Mouse (Mus musculus) CD4-positive naive resting alpha-beta T cell, adult 76 days (primary cell): Measurements from ENCODE around the gene Gm49391. TPM values are rescaled to one million over a fixed set of nuclear protein-coding genes. Genes with fewer than 3 reads are reported as not detected.

Source experiments
- total RNA-seq: library from RNA; stranded (reverse); gene quantifications from one replicate; pipeline ENCODE4 v1.2.4, GENCODE M21; 2023

The Gm49391 gene
- total RNA-seq = not detected

GRCm38 (mm10) chr13:60936500-60936901 lies at the start of gene Gm49391, which contains the start of gene Ctla2a:
Gene Gm49391 (minus strand): TSS chr13:60936571.
Gene Ctla2a (minus strand): TSS chr13:60936625.

GRCm38 (mm10) chr13:60941884-60942283 lies 5.5 kb upstream of the Gm49391 start, which contains the start of gene Tpbpa:
Gene Tpbpa (minus strand): TSS chr13:60941984.

GRCm38 (mm10) chr13:60935490-60935889 lies 881 bp downstream of the Gm49391 start, which contains the start of gene Gm49393:
Gene Gm49393 (minus strand): TSS chr13:60935590.

GRCm38 (mm10) chr13:60904780-60905179 lies 31.6 kb downstream of the Gm49391 start, which contains the start of gene Tpbpb:
Gene Tpbpb (minus strand): TSS chr13:60904880.

GRCm38 (mm10) chr13:60897328-60897727 lies 39.0 kb downstream of the Gm49391 start, which contains the start of gene Ctla2b:
Gene Ctla2b (minus strand): TSS chr13:60897447.

GRCm38 (mm10) chr13:60896794-60897193 lies 39.6 kb downstream of the Gm49391 start, which contains the start of gene Gm49392:
Gene Gm49392 (minus strand): TSS chr13:60896894.

GRCm38 (mm10) chr13:60864281-60864680 lies 72.1 kb downstream of the Gm49391 start, which contains the start of gene 4930486L24Rik:
Gene 4930486L24Rik (minus strand): TSS chr13:60864475.

Other genes starting within 250 kb of the Gm49391 start
- gene BC051665, start 150.2 kb downstream of the Gm49391 start, total RNA-seq = not detected
- not detected for gene Ctsll3, start 133.7 kb downstream of the Gm49391 start, total RNA-seq
- 8.4 TPM for gene 4930486L24Rik, start 72.1 kb downstream of the Gm49391 start, total RNA-seq
- 1.00 TPM for gene Gm49392, start 39.7 kb downstream of the Gm49391 start, total RNA-seq
- 22.4 TPM for gene Ctla2b, start 39.1 kb downstream of the Gm49391 start, total RNA-seq
- gene Tpbpb, start 31.7 kb downstream of the Gm49391 start, total RNA-seq = not detected
- not detected for gene Gm49393, start 981 bp downstream of the Gm49391 start, total RNA-seq
- 118 TPM for gene Ctla2a, start 54 bp upstream of the Gm49391 start, total RNA-seq
- gene Tpbpa, start 5.4 kb upstream of the Gm49391 start, total RNA-seq = not detected
- gene Ctsj, start 69.4 kb upstream of the Gm49391 start, total RNA-seq = not detected
- not detected for gene Ctsq, start 104.1 kb upstream of the Gm49391 start, total RNA-seq
- gene Ctsr, start 227.7 kb upstream of the Gm49391 start, total RNA-seq = not detected